Mouse (Mus musculus) liver, embryonic 15.5 days (tissue): ENCODE data around the gene Ubqlnl. TPM values are rescaled to one million over a fixed set of nuclear protein-coding genes. Genes with fewer than 3 reads are reported as not detected.
A peak's percentile ranks its signal among the peaks of the same experiment; 100 is the strongest.

Source experiments
- ATAC-seq: fragments of 200-750 bp; cut with Nextera tagmentation; 2 replicates; pipeline ENCODE4 v1.8.0; 2017; ENCODE audit warnings: moderate number of reproducible peaks, mild to moderate bottlenecking, moderate library complexity; ENCODE audit not compliant: insufficient read depth
- H3K27ac ChIP-seq: fragments of 300-500 bp; sonication (generic); replicated peaks from 2 replicates; pipeline ENCODE4 v1.5.1; 2015; ENCODE audit warnings: mild to moderate bottlenecking, inconsistent platforms
- H3K27me3 ChIP-seq: fragments of 300-500 bp; sonication (generic); 2 replicates; pipeline ENCODE4 v1.6.1; 2015; ENCODE audit warnings: mild to moderate bottlenecking, inconsistent platforms
- H3K36me3 ChIP-seq: fragments of 300-500 bp; sonication (generic); replicated peaks from 2 replicates; pipeline ENCODE4 v1.6.1; 2015; ENCODE audit warnings: moderate library complexity, mild to moderate bottlenecking, inconsistent platforms
- H3K4me1 ChIP-seq: fragments of 300-500 bp; sonication (generic); replicated peaks from 2 replicates; pipeline ENCODE4 v1.6.1; 2015; ENCODE audit warnings: inconsistent platforms
- H3K4me2 ChIP-seq: fragments of 300-500 bp; sonication (generic); 2 replicates; pipeline ENCODE4 v1.6.1; 2015; ENCODE audit warnings: moderate library complexity, mild to moderate bottlenecking, inconsistent platforms
- H3K4me3 ChIP-seq: fragments of 300-500 bp; sonication (generic); replicated peaks from 2 replicates; pipeline ENCODE4 v1.5.1; 2015; ENCODE audit warnings: mild to moderate bottlenecking, inconsistent platforms
- H3K9ac ChIP-seq: fragments of 300-500 bp; sonication (generic); 2 replicates; pipeline ENCODE4 v1.6.1; 2015; ENCODE audit warnings: moderate library complexity, mild to moderate bottlenecking, inconsistent platforms
- H3K9me3 ChIP-seq: fragments of 300-500 bp; sonication (generic); replicated peaks from 2 replicates; pipeline ENCODE4 v1.6.1; 2016; ENCODE audit warnings: inconsistent platforms
- WGBS: fragments of 180-500 bp; shearing (Covaris S2); methylation state at CpG from one replicate; pipeline ENCODE4 v1.1.7; 2015; ENCODE audit warnings: mixed read lengths; ENCODE audit not compliant: insufficient replicate concordance; 5-methylcytosine and 5-hydroxymethylcytosine counted together
- polyA plus RNA-seq: library from polyadenylated mRNA; unstranded; fragments of >200 nt; fragmentation: Nextera tagmentation; extraction: Ambion mirVana; gene quantifications from 2 replicates; pipeline ENCODE4 v1.2.1, GENCODE M21; 2015

The Ubqlnl gene
- polyA plus RNA-seq: not detected in 2 replicates

GRCm38 (mm10) chr7:104150456-104150855, at the start of gene Ubqlnl:
Ubqlnl (minus strand) TSS chr7:104150556.
- Histone ChIP-seq H3K9me3 (no peaks in the 10 kb centered on the region), H3K4me2 (no peak within 1 kb of the TSS), H3K27ac (no peak within 1 kb of the TSS), H3K4me3 (no peak within 1 kb of the TSS), H3K9ac (no peak within 1 kb of the TSS), H3K27me3 (no peaks in the 10 kb centered on the region), H3K36me3 (no peaks in the 10 kb centered on the region), H3K4me1 (no peaks in the 10 kb centered on the region)
- 59% methylated on average over 2 of the region's 2 CpGs for WGBS
- no peak for ATAC-seq

GRCm38 (mm10) chr7:104199822-104200221, 49.5 kb upstream of the Ubqlnl start:
- H3K4me2 ChIP-seq: no peak overlapping the region
- H3K9ac ChIP-seq: no peak overlapping the region
- H3K4me1 ChIP-seq: no peaks in the 10 kb centered on the region
- whole genome bisulfite sequencing: under 1% methylated on average over 5 of the region's 5 CpGs
- no peaks in the 10 kb centered on the region for H3K36me3 ChIP-seq
- no peaks in the 10 kb centered on the region for H3K9me3 ChIP-seq
- no peak for ATAC-seq
- H3K27me3 ChIP-seq: no peaks in the 10 kb centered on the region
- no peak overlapping the region for H3K4me3 ChIP-seq
- no peak overlapping the region for H3K27ac ChIP-seq

- 72% methylated on average over 6 of the region's 6 CpGs for WGBS
- ATAC-seq: no peak
- Histone ChIP-seq H3K36me3 (no peaks in the 10 kb centered on the region), H3K27me3 (no peaks in the 10 kb centered on the region), H3K4me3 (no peak within 1 kb of the TSS), H3K27ac (no peak within 1 kb of the TSS), H3K9ac (no peak within 1 kb of the TSS), H3K9me3 (no peaks in the 10 kb centered on the region), H3K4me1 (no peaks in the 10 kb centered on the region), H3K4me2 (no peak within 1 kb of the TSS)
These were observed 45.5 kb upstream of the Ubqlnl start, which contains the start of gene Olfr649 for GRCm38 (mm10) chr7:104195885-104196284. Olfr649 (minus strand) TSS chr7:104195985.

- Histone ChIP-seq H3K36me3 (no peaks in the 10 kb centered on the region), H3K4me2 (no peak overlapping the region), H3K27me3 (no peaks in the 10 kb centered on the region), H3K9ac (no peak overlapping the region), H3K9me3 (no peaks in the 10 kb centered on the region), H3K4me1 (no peaks in the 10 kb centered on the region), H3K27ac (no peak overlapping the region), H3K4me3 (no peak overlapping the region)
- 30% methylated on average over 9 of the region's 9 CpGs for WGBS
- no peak for ATAC-seq
These were observed 40.9 kb upstream of the Ubqlnl start for GRCm38 (mm10) chr7:104191275-104191674.

GRCm38 (mm10) chr7:104183292-104183691, 32.9 kb upstream of the Ubqlnl start, which contains the start of gene Olfr648:
Olfr648 (minus strand) TSS chr7:104183392.
- ATAC-seq: no peak

GRCm38 (mm10) chr7:104179074-104179473, 28.7 kb upstream of the Ubqlnl start:
- no peaks in the 10 kb centered on the region for H3K27me3 ChIP-seq
- H3K27ac ChIP-seq: no peak overlapping the region
- H3K4me3 ChIP-seq: no peak overlapping the region
- H3K4me1 ChIP-seq: no peaks in the 10 kb centered on the region
- 68% methylated on average over 1 of the region's 1 CpGs for WGBS
- no peaks in the 10 kb centered on the region for H3K9me3 ChIP-seq
- no peak overlapping the region for H3K4me2 ChIP-seq
- no peak overlapping the region for H3K9ac ChIP-seq
- H3K36me3 ChIP-seq: no peaks in the 10 kb centered on the region
- ATAC-seq: no peak

More at GRCm38 (mm10) chr7:104183292-104183691, 32.9 kb upstream of the Ubqlnl start, which contains the start of gene Olfr648:
- 67% methylated on average over 2 of the region's 2 CpGs for WGBS
- no peak within 1 kb of the TSS for H3K4me2 ChIP-seq
- no peak within 1 kb of the TSS for H3K4me3 ChIP-seq
- no peaks in the 10 kb centered on the region for H3K4me1 ChIP-seq
- no peaks in the 10 kb centered on the region for H3K27me3 ChIP-seq
- H3K9ac ChIP-seq: no peak within 1 kb of the TSS
- no peak within 1 kb of the TSS for H3K27ac ChIP-seq
- H3K9me3 ChIP-seq: no peaks in the 10 kb centered on the region
- no peaks in the 10 kb centered on the region for H3K36me3 ChIP-seq

GRCm38 (mm10) chr7:104178422-104179054, 28.2 kb upstream of the Ubqlnl start:
- Histone ChIP-seq H3K27me3 (no peaks in the 10 kb centered on the region), H3K4me2 (no peak overlapping the region), H3K9ac (no peak overlapping the region), H3K9me3 (no peaks in the 10 kb centered on the region), H3K4me3 (no peak overlapping the region), H3K4me1 (no peaks in the 10 kb centered on the region), H3K36me3 (no peaks in the 10 kb centered on the region), H3K27ac (no peak overlapping the region)
- 56% methylated on average over 5 of the region's 5 CpGs for WGBS
- ATAC-seq: no peak

- no peak for ATAC-seq
- WGBS: 51% methylated on average over 1 of the region's 1 CpGs
- Histone ChIP-seq H3K27me3 (no peaks in the 10 kb centered on the region), H3K4me3 (no peak overlapping the region), H3K4me2 (no peak overlapping the region), H3K9me3 (no peaks in the 10 kb centered on the region), H3K9ac (no peak overlapping the region), H3K4me1 (no peaks in the 10 kb centered on the region), H3K27ac (no peak overlapping the region), H3K36me3 (no peaks in the 10 kb centered on the region)
These were observed 24.7 kb upstream of the Ubqlnl start for GRCm38 (mm10) chr7:104175085-104175484.

- 12% methylated on average over 6 of the region's 6 CpGs for WGBS
- H3K9ac ChIP-seq: no peak overlapping the region
- no peaks in the 10 kb centered on the region for H3K9me3 ChIP-seq
- H3K4me3 ChIP-seq: no peak overlapping the region
- no peak overlapping the region for H3K27ac ChIP-seq
- no peaks in the 10 kb centered on the region for H3K4me1 ChIP-seq
- ATAC-seq: peak; percentile 31
- no peaks in the 10 kb centered on the region for H3K27me3 ChIP-seq
- no peaks in the 10 kb centered on the region for H3K36me3 ChIP-seq
- no peak overlapping the region for H3K4me2 ChIP-seq
These were observed 19.4 kb upstream of the Ubqlnl start for GRCm38 (mm10) chr7:104169634-104170204.

GRCm38 (mm10) chr7:104167105-104167504, 16.7 kb upstream of the Ubqlnl start:
- Histone ChIP-seq H3K9me3 (no peaks in the 10 kb centered on the region), H3K36me3 (no peaks in the 10 kb centered on the region), H3K4me3 (no peak overlapping the region), H3K27me3 (no peaks in the 10 kb centered on the region), H3K4me1 (no peaks in the 10 kb centered on the region), H3K9ac (no peak overlapping the region), H3K4me2 (no peak overlapping the region), H3K27ac (no peak overlapping the region)
- no peak for ATAC-seq
- WGBS: 22% methylated on average over 6 of the region's 6 CpGs

- Histone ChIP-seq H3K36me3 (no peaks in the 10 kb centered on the region), H3K4me1 (no peaks in the 10 kb centered on the region), H3K9me3 (no peaks in the 10 kb centered on the region), H3K4me3 (no peak within 1 kb of the TSS), H3K27ac (no peak within 1 kb of the TSS), H3K4me2 (no peak within 1 kb of the TSS), H3K9ac (no peak within 1 kb of the TSS), H3K27me3 (no peaks in the 10 kb centered on the region)
- no peak for ATAC-seq
- 51% methylated on average over 3 of the region's 3 CpGs for WGBS
These were observed 7.2 kb downstream of the Ubqlnl start, which contains the start of gene Ubqln3 for GRCm38 (mm10) chr7:104143179-104143578. Ubqln3 (minus strand) TSS chr7:104143279.
